Mouse (Mus musculus): ENCODE data around the gene Crk. TPM values are rescaled to one million over a fixed set of nuclear protein-coding genes. Genes with fewer than 3 reads are reported as not detected.

Gene Crk
- polyA plus RNA-seq (2016; fragmentation: Nextera tagmentation; extraction: Ambion mirVana) = 110 and 113 TPM in 2 replicates

GRCm38 (mm10) chr11:75678747-75679438, at the start of gene Crk:
Gene Crk (plus strand): TSS chr11:75679259.
- Histone ChIP-seq H3K27ac (peak within 1 kb of the TSS; percentile 93), H3K27me3 (ENCODE audit: insufficient read depth, poor library complexity, severe bottlenecking) (no peaks in the 10 kb centered on the region), H3K36me3 (peaks cover 22% of the 10 kb centered on the region), H3K9me3 (no peaks in the 10 kb centered on the region), H3K4me3 (peak within 1 kb of the TSS; percentile 79), H3K4me1 (peaks cover 17% of the 10 kb centered on the region)
- peak; percentile 99 for DNase-seq (ENCODE audit: low spot score)
- WGBS = under 1% methylated on average over 55 of the region's 55 CpGs

DNA sequence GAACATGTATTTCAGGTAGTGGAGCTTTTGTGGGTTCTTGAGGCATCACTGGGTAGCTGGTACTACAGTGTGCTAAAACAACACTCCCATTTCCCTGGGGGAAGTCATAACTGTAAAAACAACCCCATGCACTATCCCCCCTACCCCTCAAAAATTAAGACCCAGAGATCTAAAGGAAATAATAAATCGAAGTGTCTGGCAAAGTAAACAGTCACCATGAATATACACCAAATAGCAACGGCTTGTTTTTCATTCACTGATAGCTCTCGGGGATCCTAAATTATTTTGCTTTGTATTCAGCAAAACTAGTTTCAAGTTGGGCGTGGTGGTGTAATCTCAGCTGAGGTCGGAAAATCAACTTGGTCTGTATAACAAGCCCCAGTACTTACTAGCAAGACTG, 49.0 kb upstream of the Crk start:
- H3K27me3 ChIP-seq (ENCODE audit: insufficient read depth, poor library complexity, severe bottlenecking) = no peaks in the 10 kb centered on the region
- H3K9me3 ChIP-seq = no peaks in the 10 kb centered on the region
- peak overlapping the region; percentile 67 for H3K4me3 ChIP-seq
- peak overlapping the region; percentile 88 for H3K27ac ChIP-seq
- H3K4me1 ChIP-seq = peaks cover 30% of the 10 kb centered on the region
- DNase-seq (ENCODE audit: low spot score) = no peak
- peaks cover 44% of the 10 kb centered on the region for H3K36me3 ChIP-seq
- WGBS = 15% methylated on average over 5 of the region's 5 CpGs

DNA sequence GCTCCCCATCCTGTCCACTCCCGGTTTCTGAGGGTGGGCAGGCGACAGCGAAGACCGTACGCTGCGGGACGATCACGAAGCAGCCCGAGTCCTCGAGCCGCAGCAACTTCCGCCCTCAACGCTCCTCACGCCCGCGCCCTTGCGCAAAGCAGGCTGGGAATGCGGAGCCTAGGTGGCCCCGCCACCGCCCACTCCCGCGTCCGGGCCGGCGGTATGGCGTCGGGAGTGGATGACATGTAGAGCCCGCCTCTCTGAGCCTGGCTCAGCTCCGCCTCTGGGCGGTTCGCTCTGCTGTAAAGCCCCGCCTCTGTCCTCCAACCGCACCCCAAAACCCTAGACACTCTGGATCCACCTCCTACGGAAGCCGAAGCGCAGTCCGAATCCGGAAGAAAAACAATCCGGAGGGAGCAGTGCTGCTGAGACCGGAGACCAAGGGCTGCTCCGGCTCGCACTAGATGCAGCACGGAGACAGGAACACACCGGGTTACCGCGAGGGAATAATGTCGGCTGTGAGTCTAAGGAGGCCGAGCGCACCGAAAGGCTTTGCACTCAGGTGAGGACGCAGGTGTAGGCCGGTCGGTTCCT, 48.3 kb upstream of the Crk start, which contains the start of gene Inpp5k:
Gene Inpp5k (plus strand): TSS at position 344 of the 585 bp plus-strand sequence.
- Histone ChIP-seq H3K27ac (peak within 1 kb of the TSS; percentile 88), H3K36me3 (peaks cover 43% of the 10 kb centered on the region), H3K4me3 (peak within 1 kb of the TSS; percentile 67), H3K27me3 (ENCODE audit: insufficient read depth, poor library complexity, severe bottlenecking) (no peaks in the 10 kb centered on the region), H3K9me3 (no peaks in the 10 kb centered on the region), H3K4me1 (peaks cover 30% of the 10 kb centered on the region)
- peak; percentile 99 for DNase-seq (ENCODE audit: low spot score)
- WGBS = under 1% methylated on average over 53 of the region's 53 CpGs

DNA sequence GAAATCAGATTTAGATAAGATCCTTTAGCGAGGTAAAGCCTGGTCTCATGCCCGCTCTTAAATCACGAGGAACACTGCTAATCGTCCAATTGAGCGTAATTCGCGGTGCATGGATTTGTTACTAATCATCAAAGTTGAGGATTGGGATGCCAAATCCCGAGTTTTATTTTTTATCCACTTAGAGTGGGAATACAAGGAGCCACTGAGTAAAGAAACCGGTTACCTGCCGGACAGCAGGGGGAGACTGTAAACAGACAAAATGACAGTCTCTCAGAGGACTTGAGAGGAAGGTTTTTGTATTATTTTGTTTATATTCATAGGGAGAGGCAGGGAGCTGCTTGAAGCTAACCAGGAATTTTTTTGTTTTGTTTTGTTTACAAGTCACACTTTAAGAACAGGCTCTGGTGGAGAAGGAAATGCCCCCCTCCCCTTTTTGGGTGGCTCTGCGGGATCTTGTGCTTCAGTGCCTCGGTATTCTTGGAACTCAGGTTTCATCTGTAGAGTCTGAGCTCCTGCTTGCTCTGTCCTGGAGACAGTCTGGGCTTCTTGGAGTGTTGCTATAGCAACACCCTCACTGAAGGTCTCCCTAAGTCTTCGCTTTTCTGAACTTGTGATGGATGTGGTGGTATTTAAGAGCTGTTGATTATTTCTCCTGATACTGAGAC, 47.4 kb upstream of the Crk start:
- no peaks in the 10 kb centered on the region for H3K9me3 ChIP-seq
- H3K36me3 ChIP-seq = peaks cover 33% of the 10 kb centered on the region
- peak overlapping the region; percentile 88; the same call in 1 of the 2 replicates for H3K27ac ChIP-seq
- WGBS = 15% methylated on average over 13 of the region's 13 CpGs
- peaks cover 30% of the 10 kb centered on the region for H3K4me1 ChIP-seq
- H3K27me3 ChIP-seq (ENCODE audit: insufficient read depth, poor library complexity, severe bottlenecking) = no peaks in the 10 kb centered on the region
- DNase-seq (ENCODE audit: low spot score) = no peak
- peak overlapping the region; percentile 67 for H3K4me3 ChIP-seq

DNA sequence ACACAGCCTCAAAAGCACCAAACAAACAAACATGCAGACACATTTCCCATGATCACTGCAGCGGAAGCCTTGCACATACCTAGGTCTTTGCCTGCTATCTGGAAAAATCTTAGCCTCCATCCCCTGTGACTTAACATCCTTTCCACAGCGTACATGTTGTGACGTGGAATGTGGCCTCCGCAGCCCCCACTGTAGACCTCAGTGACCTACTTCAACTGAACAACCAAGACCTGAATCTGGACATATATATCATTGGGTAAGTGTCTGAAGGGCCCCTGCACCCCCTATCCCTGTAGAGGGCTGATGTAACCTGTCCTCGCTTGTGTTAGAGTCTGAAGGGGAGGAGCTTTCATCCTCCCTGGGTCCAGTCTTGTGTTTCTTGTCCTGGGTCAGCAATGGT, 46.1 kb upstream of the Crk start:
- Histone ChIP-seq H3K36me3 (peaks cover 30% of the 10 kb centered on the region), H3K4me3 (no peak overlapping the region), H3K27ac (no peak overlapping the region), H3K4me1 (peaks cover 30% of the 10 kb centered on the region), H3K9me3 (no peaks in the 10 kb centered on the region), H3K27me3 (ENCODE audit: insufficient read depth, poor library complexity, severe bottlenecking) (no peaks in the 10 kb centered on the region)
- no peak for DNase-seq (ENCODE audit: low spot score)
- 82% methylated on average over 5 of the region's 5 CpGs for WGBS

DNA sequence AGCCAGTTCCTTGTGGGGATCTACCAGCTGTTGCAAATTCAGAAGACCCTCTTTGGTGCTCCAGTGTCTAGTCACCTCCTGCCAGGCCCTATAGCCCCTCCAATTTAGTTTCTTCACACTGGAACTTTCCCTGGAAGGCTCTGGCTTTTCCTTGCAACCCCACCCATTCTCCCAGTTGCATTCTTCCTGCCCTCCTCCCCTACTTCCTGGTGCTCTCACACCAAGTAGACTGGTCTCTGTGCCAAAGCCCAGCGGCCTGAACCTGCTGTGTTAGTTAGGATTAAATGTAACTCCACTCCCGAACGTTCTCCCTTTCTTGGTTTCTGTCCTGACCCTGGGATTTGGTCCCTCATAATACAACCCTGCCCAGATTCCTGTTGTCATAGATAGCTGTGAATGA, 44.3 kb upstream of the Crk start:
- H3K9me3 ChIP-seq = no peaks in the 10 kb centered on the region
- H3K4me1 ChIP-seq = peaks cover 24% of the 10 kb centered on the region
- H3K4me3 ChIP-seq = no peak overlapping the region
- H3K27ac ChIP-seq = no peak overlapping the region
- 75% methylated on average over 3 of the region's 3 CpGs for WGBS
- H3K36me3 ChIP-seq = peaks cover 25% of the 10 kb centered on the region
- no peaks in the 10 kb centered on the region for H3K27me3 ChIP-seq (ENCODE audit: insufficient read depth, poor library complexity, severe bottlenecking)
- no peak for DNase-seq (ENCODE audit: low spot score)

DNA sequence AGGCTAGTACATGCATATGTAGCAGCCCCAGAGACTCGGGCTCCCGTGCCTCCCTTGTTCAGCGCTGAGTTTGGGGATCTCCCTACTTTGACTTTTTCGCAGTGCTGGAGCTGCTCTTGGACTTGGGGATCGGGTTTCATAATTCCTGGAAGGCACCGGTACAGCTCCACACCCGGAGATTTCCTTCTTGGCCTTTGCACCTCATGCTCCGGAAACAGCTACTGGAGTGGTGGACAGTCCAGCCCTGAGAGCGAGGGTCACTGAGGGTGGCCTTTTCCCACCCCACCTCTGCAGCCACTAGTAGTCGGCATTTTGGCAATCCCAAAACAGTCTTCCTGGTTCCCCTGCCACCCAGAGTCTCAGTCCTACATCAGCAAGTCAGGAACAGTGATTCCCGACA, 43.7 kb upstream of the Crk start:
- 75% methylated on average over 11 of the region's 11 CpGs for WGBS
- no peak overlapping the region for H3K27ac ChIP-seq
- DNase-seq (ENCODE audit: low spot score) = no peak
- H3K4me1 ChIP-seq = peaks cover 20% of the 10 kb centered on the region
- H3K9me3 ChIP-seq = no peaks in the 10 kb centered on the region
- no peak overlapping the region for H3K4me3 ChIP-seq
- no peaks in the 10 kb centered on the region for H3K27me3 ChIP-seq (ENCODE audit: insufficient read depth, poor library complexity, severe bottlenecking)
- H3K36me3 ChIP-seq = peaks cover 25% of the 10 kb centered on the region

DNA sequence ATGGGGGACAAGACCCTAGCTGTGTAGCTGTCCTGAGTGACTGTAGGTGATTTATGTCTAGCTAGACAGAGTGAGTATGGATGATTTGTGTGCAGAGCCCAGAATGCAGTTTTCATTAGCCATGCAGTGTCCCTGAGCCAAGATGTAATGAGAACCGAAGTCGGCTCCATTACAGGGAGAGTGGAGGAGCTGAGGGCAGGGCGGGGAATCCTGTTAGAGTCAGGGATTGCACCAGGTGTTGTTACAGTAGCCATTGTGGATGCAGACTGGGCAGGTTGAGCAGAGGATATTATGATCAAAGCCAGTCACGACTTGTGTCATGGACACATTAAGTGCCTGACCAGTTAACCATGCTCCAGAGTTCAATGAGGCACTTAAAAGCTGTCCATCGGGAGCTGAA, 35.7 kb upstream of the Crk start:
- no peak overlapping the region for H3K4me3 ChIP-seq
- 76% methylated on average over 5 of the region's 5 CpGs for WGBS

GRCm38 (mm10) chr11:75644684-75645083, 34.4 kb upstream of the Crk start:
- no peak for DNase-seq (ENCODE audit: low spot score)
- H3K27me3 ChIP-seq (ENCODE audit: insufficient read depth, poor library complexity, severe bottlenecking) = no peaks in the 10 kb centered on the region
- 80% methylated on average over 9 of the region's 9 CpGs for WGBS
- H3K4me1 ChIP-seq = peaks cover 15% of the 10 kb centered on the region
- no peaks in the 10 kb centered on the region for H3K9me3 ChIP-seq
- H3K36me3 ChIP-seq = peaks cover 4% of the 10 kb centered on the region; the same call in 1 of the 2 replicates
- H3K27ac ChIP-seq = no peak overlapping the region
- no peak overlapping the region for H3K4me3 ChIP-seq

More for the DNA sequence above, 35.7 kb upstream of the Crk start:
- no peak for DNase-seq (ENCODE audit: low spot score)
- Histone ChIP-seq H3K36me3 (peaks cover 4% of the 10 kb centered on the region; the same call in 1 of the 2 replicates), H3K27ac (no peak overlapping the region), H3K9me3 (no peaks in the 10 kb centered on the region), H3K27me3 (ENCODE audit: insufficient read depth, poor library complexity, severe bottlenecking) (no peaks in the 10 kb centered on the region), H3K4me1 (peaks cover 8% of the 10 kb centered on the region)

DNA sequence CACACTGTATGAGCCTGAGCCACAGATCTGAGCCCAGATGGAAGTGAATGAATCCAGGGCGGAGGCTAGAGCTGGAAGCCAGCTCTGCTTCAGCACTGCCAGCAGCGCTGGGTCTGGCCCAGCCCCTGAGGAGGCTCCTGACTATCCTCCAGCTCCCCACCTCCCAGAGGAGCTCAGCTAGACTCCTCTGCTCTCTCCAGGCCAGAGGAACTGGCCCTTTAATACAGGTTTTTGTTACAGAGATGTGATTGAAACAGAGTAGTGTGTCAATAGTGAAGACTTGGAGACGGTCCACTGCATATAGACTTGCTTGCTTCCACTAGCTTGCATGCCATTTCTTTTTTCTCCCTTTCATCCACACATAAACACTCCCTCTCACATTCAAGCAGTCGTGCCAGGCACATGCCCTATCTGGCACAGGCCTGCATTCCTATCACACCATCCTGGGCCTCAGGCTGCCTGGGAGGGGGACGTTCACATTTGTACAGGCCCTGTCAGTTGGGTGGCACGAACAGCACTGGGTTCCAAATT, 31.3 kb upstream of the Crk start:
- Histone ChIP-seq H3K9me3 (no peaks in the 10 kb centered on the region), H3K27ac (no peak overlapping the region), H3K27me3 (ENCODE audit: insufficient read depth, poor library complexity, severe bottlenecking) (no peaks in the 10 kb centered on the region), H3K4me1 (peaks cover 40% of the 10 kb centered on the region), H3K36me3 (0 out of 2 replicates have a peak, but pooled peaks cover 4% of the 10 kb centered on the region), H3K4me3 (no peak overlapping the region)
- DNase-seq (ENCODE audit: low spot score) = no peak
- WGBS = 68% methylated on average over 6 of the region's 6 CpGs

- no peak for DNase-seq (ENCODE audit: low spot score)
- Histone ChIP-seq H3K9me3 (no peaks in the 10 kb centered on the region), H3K4me1 (peaks cover 44% of the 10 kb centered on the region), H3K27ac (peak overlapping the region; percentile 60; the same call in 1 of the 2 replicates), H3K36me3 (0 out of 2 replicates have a peak, but pooled peaks cover 4% of the 10 kb centered on the region), H3K4me3 (0 out of 2 replicates have a peak overlapping the region, but pooled peaks have one; percentile 12), H3K27me3 (ENCODE audit: insufficient read depth, poor library complexity, severe bottlenecking) (no peaks in the 10 kb centered on the region)
- WGBS = 54% methylated on average over 4 of the region's 4 CpGs
Observed at GRCm38 (mm10) chr11:75649155-75649561, 29.9 kb upstream of the Crk start.

DNA sequence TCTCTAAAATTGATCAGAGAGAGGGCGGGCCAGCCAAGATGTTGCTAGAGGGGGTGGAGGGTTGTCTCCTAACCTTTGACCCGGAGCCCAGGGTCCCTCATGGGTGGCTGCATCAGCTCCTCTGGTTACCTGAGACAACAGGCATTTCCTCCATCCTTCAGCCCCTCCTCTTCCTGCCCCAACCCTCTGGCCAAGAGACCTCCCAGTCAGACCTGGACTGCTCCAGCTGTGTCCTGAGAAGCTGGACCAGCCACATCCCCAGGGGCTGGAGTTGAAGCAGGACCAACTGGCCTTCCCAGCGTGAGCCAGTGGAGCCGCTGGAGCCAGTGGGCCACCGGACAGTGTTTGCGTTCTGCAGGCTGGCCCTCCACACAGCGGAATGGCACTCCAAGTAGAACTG, 28.7 kb upstream of the Crk start, which contains the start of gene Myo1c:
Gene Myo1c (plus strand): TSS at position 194 of the 400 bp plus-strand sequence.
- Histone ChIP-seq H3K9me3 (no peaks in the 10 kb centered on the region), H3K36me3 (0 out of 2 replicates have a peak, but pooled peaks cover 2% of the 10 kb centered on the region), H3K4me1 (peaks cover 56% of the 10 kb centered on the region), H3K4me3 (peak within 1 kb of the TSS; percentile 84), H3K27ac (peak within 1 kb of the TSS; percentile 96), H3K27me3 (ENCODE audit: insufficient read depth, poor library complexity, severe bottlenecking) (no peaks in the 10 kb centered on the region)
- 59% methylated on average over 7 of the region's 7 CpGs for WGBS
- DNase-seq (ENCODE audit: low spot score) = no peak
